Mouse (Mus musculus): ENCODE data around the gene Gm45140. TPM values are rescaled to one million over a fixed set of nuclear protein-coding genes. Genes with fewer than 3 reads are reported as not detected.

Gm45140 gene
- 1 to 10 TPM; 4.1 to 4.2 TPM for total RNA-seq (2021)
- long read RNA-seq, experiment 1, partial matches to known transcripts: 0 of 1 reads
- long read RNA-seq, experiment 1, other reads (novel, unspliced or antisense): 1 of 1 reads
- long read RNA-seq, experiment 2, partial matches to known transcripts: 1 of 5 reads
- long read RNA-seq, experiment 2, other reads (novel, unspliced or antisense): 4 of 5 reads

- no peak for DNase-seq (ENCODE audit: low spot score in 2 of 2)
These were observed at the start of gene Gm45140 for GRCm38 (mm10) chr6:87835695-87836094. Gene Gm45140, minus strand, starts transcription at chr6:87835795.

- no peak for DNase-seq (ENCODE audit: low spot score in 2 of 2)
These were observed 47.2 kb upstream of the Gm45140 start for GRCm38 (mm10) chr6:87882816-87883215.

GRCm38 (mm10) chr6:87882221-87882620, 46.6 kb upstream of the Gm45140 start:
- no peak for DNase-seq (ENCODE audit: low spot score in 2 of 2)

GRCm38 (mm10) chr6:87879628-87880027, 44.0 kb upstream of the Gm45140 start:
- no peak for DNase-seq (ENCODE audit: low spot score in 2 of 2)

GRCm38 (mm10) chr6:87879010-87879409, 43.4 kb upstream of the Gm45140 start:
- DNase-seq (ENCODE audit: low spot score in 2 of 2): no peak

DNA sequence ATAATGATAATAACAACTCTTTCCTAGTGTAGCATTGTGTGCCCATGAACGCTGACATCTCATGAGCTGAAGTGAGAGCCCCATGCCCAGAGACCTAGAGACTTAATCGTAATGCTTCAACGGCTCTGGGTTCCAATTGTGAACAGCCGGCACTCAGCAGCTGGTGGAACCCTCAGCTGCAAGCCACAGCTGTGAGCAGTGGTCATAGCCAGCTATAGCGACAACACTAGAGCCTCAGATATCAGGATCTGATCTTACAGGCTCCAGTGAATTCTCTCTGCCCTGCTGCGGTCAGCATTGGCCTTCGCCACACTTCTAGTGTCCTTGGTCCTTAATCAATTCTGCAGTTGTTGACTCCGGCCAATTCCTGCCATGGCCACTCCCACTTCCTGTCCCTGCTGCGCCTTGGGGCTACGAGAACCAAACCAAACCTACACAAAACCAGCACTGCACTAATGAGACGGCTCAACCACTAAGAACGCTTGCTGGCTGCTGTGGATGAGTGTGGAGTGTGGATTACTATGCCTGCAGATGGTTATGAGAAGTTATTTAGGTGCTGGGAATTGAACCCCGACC, 40.6 kb upstream of the Gm45140 start:
- DNase-seq (ENCODE audit: low spot score in 2 of 2): peak in 1 of 2 experiments; percentile 33

- no peak for DNase-seq (ENCODE audit: low spot score in 2 of 2)
These were observed 40.0 kb upstream of the Gm45140 start for GRCm38 (mm10) chr6:87875562-87875961.

DNA sequence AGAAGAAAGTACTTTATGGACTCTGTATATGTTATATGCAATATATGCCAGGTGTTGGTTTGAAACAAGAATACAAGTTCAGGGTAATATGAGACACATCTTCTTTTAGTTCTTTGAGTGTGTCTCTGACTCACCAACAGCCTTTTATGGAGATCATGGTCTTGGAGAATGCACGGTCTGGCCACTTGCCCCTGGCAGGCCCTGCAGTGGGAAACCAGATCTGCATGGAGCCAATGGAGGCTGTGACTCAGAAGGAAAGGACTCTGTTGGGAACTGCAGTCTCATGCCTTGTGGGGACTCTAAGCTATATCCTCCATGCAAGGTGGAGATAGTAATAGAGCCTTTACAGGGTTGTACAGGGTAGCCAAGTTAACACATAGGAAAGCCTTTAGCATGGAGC, 39.5 kb upstream of the Gm45140 start:
- DNase-seq (ENCODE audit: low spot score in 2 of 2): peak in 1 of 2 experiments; percentile 71

- no peak for DNase-seq (ENCODE audit: low spot score in 2 of 2)
These were observed 38.4 kb upstream of the Gm45140 start for GRCm38 (mm10) chr6:87873963-87874362.

- DNase-seq (ENCODE audit: low spot score in 2 of 2): peak in 1 of 2 experiments; percentile 33
These were observed 37.5 kb upstream of the Gm45140 start for GRCm38 (mm10) chr6:87873104-87873503.

DNA sequence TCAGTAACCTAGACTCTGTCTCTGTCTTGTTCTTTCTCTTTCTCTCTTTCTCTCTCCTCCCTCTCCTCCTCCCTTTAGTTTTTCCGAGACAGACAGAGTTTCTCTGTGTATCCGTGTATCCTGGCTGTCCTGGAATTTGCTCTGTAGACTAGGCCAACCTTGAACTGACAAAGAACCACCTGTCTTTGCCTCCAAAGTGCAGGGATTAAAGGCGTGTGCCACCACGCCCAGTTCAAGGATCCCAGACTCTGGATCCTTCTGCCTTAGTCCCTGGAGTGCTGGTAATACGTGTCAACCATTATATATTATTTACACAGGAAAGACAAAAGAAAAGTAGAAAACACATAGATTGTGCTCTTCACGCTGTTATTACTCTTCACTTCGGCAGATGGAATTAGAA, 35.6 kb upstream of the Gm45140 start:
- no peak for DNase-seq (ENCODE audit: low spot score in 2 of 2)

GRCm38 (mm10) chr6:87870440-87870839, 34.8 kb upstream of the Gm45140 start:
- no peak for DNase-seq (ENCODE audit: low spot score in 2 of 2)

GRCm38 (mm10) chr6:87868871-87869506, 33.4 kb upstream of the Gm45140 start:
- DNase-seq (ENCODE audit: low spot score in 2 of 2): peak; percentile 79 to 86

GRCm38 (mm10) chr6:87867256-87867655, 31.7 kb upstream of the Gm45140 start:
- no peak for DNase-seq (ENCODE audit: low spot score in 2 of 2)

DNA sequence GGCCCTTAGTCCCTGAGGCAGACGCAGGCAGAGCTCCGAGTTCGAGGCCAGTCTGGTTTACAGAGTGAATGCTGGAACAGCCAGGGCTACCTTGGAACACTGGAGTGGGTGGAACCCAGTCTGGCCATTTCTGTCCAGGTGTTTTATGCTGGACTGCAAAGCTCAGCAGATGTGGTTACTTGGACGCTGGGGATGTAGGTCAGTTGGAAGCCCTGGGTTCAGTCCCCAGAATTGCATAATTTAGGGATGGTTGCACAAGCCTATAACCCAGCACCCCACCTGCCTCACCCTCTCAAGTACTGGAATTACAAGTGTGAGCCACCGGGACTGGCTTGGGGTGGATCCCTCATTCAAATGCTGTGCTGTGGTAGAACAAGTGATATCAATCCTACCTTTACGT, 30.6 kb upstream of the Gm45140 start:
- no peak for DNase-seq (ENCODE audit: low spot score in 2 of 2)

DNA sequence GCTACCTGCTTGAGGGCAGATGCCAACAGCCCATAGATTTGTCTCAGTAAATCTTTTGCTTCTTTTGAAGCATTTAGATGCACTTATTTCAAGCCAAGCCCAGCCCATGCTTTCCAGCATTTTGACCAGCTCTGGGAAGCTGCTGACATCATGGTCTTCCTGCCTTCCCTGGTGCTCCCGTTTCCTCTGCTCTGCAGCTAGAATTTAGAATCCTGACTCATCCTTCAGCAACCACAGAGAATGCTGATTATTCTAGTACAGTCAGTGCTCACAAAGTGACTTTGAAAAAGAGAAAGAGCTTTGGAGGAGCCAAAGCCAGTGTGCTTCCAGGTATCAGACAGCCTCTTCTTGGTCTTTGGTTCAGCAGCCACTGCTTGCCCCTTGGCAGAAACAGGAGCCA, 21.5 kb upstream of the Gm45140 start:
- DNase-seq (ENCODE audit: low spot score in 2 of 2): no peak

DNA sequence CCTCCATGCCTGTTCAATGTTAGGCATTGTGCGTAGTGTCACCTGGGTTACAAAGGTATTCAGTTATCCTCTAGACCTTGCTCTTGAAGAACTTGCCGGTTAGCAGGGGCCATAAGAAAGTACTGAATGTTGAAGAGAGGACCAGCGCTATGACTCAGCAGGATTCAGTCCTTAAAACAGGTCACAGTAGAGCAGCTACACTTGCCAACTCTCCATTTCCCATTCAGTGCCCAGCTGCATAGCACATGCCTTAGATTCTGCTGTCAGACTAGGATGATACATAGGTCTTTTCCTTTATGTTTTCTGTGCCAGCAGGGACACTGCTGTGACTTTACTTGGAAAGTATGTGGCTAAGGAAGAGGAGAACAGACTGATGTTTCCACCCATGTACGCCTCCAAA, 17.9 kb upstream of the Gm45140 start:
- no peak for DNase-seq (ENCODE audit: low spot score in 2 of 2)

GRCm38 (mm10) chr6:87851871-87852270, 16.3 kb upstream of the Gm45140 start:
- no peak for DNase-seq (ENCODE audit: low spot score in 2 of 2)

DNA sequence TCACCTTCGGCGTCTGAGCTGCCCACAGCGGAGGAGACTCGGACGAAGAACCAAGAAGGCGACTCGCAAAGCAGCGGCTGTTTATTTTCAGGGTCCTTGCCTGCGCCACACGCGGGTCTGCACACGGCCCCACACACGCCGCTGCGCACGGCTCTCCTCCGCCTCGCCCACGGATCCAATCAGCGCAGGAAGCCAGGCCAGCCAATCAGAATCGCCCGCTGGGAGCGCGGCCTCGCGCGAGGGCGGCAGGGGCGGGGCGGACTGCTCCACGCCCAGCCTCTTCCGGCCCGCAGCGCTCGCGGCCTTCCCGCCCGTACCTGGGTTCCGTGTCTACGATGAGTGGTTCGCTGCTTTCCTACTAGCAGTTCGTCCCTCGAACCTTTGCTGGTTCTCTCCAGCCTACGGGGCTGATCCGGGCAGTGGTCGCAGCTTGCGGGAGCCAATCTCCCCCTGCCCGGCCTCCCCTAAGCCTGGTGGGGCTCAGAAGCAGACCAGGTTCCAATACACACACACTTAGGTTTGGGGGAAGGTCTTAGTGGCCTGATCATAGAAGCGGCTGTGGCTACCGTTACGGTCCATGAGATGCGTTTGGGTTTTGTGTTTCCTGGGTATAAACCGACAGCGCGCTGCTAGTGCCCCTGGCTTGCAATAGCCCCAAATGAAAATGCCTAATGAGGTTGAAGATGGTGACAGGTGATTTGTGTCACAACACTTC, 15.5 kb upstream of the Gm45140 start, which contains the start of gene Cnbp:
Cnbp (minus strand) TSS at position 207 of the 715 bp plus-strand sequence.
- DNase-seq (ENCODE audit: low spot score in 2 of 2): peak; percentile 97 to 99

DNA sequence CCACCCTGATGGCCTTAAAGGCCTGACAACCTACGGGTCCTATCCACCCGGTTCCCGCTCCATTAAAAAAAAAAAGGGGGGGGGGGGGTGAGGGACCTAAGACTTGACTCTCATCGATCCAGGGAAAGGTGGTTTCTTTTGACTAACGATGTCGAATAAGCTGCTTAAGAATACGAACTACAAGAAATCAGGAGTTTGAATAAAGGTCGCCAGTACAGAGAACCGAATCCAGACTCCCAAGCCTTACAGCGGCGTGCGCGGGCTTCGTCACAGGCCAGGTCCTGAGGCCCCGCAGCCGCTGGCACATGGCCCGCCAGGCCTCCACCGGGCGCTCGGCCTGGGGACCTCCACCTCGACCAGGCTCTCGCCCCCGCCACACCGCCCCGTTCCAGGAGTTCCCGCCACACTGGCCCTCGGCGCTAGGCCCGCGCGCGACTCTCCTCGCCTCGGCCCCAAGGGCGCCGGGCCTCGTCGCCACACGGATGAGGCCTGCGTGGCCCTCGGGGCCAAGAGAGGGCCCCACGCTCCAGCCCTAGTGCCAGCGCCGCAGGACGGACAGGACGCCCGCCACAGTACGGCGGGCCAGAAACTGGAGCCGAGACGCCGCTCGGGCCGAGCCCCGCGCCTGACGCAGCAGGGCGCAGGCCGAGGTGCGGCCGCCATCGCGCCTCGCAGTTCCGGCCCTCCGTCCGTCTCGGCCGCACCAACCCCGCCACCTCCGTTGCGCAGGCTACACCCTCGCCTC, 14.7 kb upstream of the Gm45140 start:
- DNase-seq (ENCODE audit: low spot score in 2 of 2): peak; percentile 52 to 65

DNA sequence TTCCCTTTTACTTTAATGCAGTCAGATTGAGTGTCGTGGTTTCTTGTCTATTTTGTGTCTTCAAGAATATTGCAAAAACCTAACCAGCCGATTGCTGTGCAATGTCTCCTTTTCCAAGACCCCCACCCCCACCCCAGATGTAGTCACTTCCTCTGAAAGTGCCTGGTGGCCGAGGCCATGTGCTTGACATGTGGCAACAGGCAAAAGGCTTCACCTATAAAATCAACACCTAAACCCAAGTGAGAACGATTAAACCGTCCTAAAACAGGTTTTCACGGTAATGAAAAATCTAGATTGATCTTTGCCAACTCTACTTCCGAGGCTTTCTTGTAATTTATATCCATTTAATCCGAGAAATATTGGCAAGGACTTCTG, 14.2 kb upstream of the Gm45140 start:
- DNase-seq (ENCODE audit: low spot score in 2 of 2): no peak
